Mouse (Mus musculus) midbrain, embryonic 12.5 days (tissue): ENCODE measurements around the gene Smyd4. TPM values are rescaled to one million over a fixed set of nuclear protein-coding genes. Genes with fewer than 3 reads are reported as not detected.

ENCODE experiments used
- ATAC-seq: fragments of 200-750 bp; cut with Nextera tagmentation; 2 replicates; pipeline ENCODE4 v1.8.0; 2017; ENCODE audit warnings: low read depth, moderate TSS enrichment, moderate library complexity; ENCODE audit not compliant: low FRiP score
- H3K27ac ChIP-seq: fragments of 300-500 bp; sonication (generic); replicated peaks from 2 replicates; pipeline ENCODE4 v1.5.1; 2016; ENCODE audit warnings: mild to moderate bottlenecking
- H3K27me3 ChIP-seq: fragments of 300-500 bp; sonication (generic); 2 replicates; pipeline ENCODE4 v1.6.1; 2016; ENCODE audit warnings: mild to moderate bottlenecking
- H3K36me3 ChIP-seq: fragments of 300-500 bp; sonication (generic); 2 replicates; pipeline ENCODE4 v1.6.1; 2016
- H3K4me1 ChIP-seq: fragments of 300-500 bp; sonication (generic); 2 replicates; pipeline ENCODE4 v1.6.1; 2016
- H3K4me2 ChIP-seq: fragments of 300-500 bp; sonication (generic); replicated peaks from 2 replicates; pipeline ENCODE4 v1.6.1; 2016; ENCODE audit warnings: mild to moderate bottlenecking, moderate library complexity
- H3K4me3 ChIP-seq: fragments of 300-500 bp; sonication (generic); 2 replicates; pipeline ENCODE4 v1.5.1; 2016; ENCODE audit warnings: mild to moderate bottlenecking
- H3K9ac ChIP-seq: fragments of 300-500 bp; sonication (generic); replicated peaks from 2 replicates; pipeline ENCODE4 v1.6.1; 2016; ENCODE audit warnings: mild to moderate bottlenecking, moderate library complexity
- H3K9me3 ChIP-seq: fragments of 300-500 bp; sonication (generic); 2 replicates; pipeline ENCODE4 v1.6.1; 2016; ENCODE audit warnings: mild to moderate bottlenecking
- WGBS: fragments of 180-500 bp; shearing (Covaris S2); methylation state at CpG from one replicate; pipeline ENCODE4 v1.1.7; 2016; 5-methylcytosine and 5-hydroxymethylcytosine counted together
- polyA plus RNA-seq: library from polyadenylated mRNA; unstranded; fragments of >200 nt; fragmentation: Nextera tagmentation; extraction: Ambion mirVana; gene quantifications from 2 replicates; pipeline ENCODE4 v1.2.1, GENCODE M21; 2016

Gene Smyd4
- polyA plus RNA-seq: 16.3 and 16.6 TPM in 2 replicates

DNA sequence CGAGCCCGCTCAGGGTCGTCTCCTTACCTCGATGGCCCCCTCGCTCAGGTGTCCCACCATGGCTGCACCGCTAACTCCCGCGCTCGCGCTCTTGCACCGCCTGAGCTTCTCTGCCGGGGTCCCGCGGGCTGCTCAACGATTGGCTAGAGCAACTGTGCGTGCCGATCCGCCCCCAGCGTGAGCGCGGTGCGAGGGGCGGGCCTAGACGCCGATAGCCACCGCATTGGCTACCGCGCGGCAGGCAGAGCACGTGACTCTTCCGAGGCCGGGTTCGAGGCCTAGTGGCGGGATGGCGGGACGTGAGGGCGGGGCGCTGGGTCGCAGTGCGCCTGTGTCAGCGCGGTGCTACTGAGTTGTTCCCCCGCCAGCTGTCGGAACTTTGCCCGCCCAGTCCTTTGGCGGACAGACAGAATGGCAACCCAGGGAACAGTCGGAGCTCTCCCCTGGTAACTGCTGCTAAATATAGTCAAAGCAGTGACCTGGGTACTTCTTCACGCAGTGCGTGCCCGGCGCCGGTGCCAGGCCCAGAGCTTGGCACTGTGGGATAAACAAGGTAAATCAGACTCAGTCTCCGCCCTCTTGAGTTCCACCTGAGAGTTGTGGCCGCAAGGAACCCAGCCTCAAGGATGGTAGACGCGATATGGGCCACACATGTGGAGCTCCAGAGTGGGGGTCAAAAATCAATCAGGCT, at the start of gene Smyd4, which contains the start of gene Rpa1:
Gene Smyd4 (plus strand): TSS at position 235 of the 691 bp plus-strand sequence.
Gene Rpa1 (minus strand): TSS at position 126 of the 691 bp plus-strand sequence.
- peak; percentile 100 for ATAC-seq
- Histone ChIP-seq H3K4me2 (peak within 1 kb of the TSS; percentile 95), H3K36me3 (no peaks in the 10 kb centered on the region), H3K27me3 (no peaks in the 10 kb centered on the region), H3K27ac (peak within 1 kb of the TSS; percentile 25; the same call in 1 of the 2 replicates), H3K4me1 (peaks cover 20% of the 10 kb centered on the region), H3K9me3 (no peaks in the 10 kb centered on the region), H3K4me3 (peak within 1 kb of the TSS; percentile 75), H3K9ac (peak within 1 kb of the TSS; percentile 75)
- under 1% methylated on average over 55 of the region's 56 CpGs for WGBS

DNA sequence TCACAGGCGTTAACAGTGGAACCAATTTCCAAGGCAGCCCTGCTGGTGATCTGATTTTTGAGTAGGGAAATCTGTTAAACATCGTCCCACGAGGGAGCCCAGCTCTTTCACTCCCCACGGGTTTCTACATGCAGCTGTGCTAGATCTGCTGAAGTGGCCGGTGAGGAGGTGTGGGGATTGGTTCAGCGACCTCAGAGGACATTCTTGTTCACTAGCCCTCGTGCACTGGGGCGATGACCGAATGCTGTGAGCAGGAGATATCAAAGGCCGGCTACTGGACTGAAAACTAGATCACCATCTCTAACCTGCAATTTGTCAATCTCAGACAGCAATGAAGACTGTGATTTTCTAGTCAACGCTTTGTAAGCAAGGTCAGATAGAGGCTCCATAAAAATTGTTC, 49.7 kb upstream of the Smyd4 start:
- 52% methylated on average over 11 of the region's 11 CpGs for WGBS
- Histone ChIP-seq H3K9me3 (no peaks in the 10 kb centered on the region), H3K36me3 (peaks cover 32% of the 10 kb centered on the region), H3K27ac (0 out of 2 replicates have a peak overlapping the region, but pooled peaks have one; percentile 0), H3K4me1 (peaks cover 23% of the 10 kb centered on the region), H3K4me2 (no peak overlapping the region), H3K4me3 (no peak overlapping the region), H3K9ac (no peak overlapping the region), H3K27me3 (0 out of 2 replicates have a peak, but pooled peaks cover under 1% of the 10 kb centered on the region)
- no peak for ATAC-seq

GRCm38 (mm10) chr11:75299786-75300185, 48.4 kb upstream of the Smyd4 start:
- Histone ChIP-seq H3K9ac (no peak overlapping the region), H3K4me2 (no peak overlapping the region), H3K27me3 (no peaks in the 10 kb centered on the region), H3K4me3 (no peak overlapping the region), H3K4me1 (peaks cover 11% of the 10 kb centered on the region), H3K36me3 (peaks cover 32% of the 10 kb centered on the region), H3K27ac (peak overlapping the region; percentile 27), H3K9me3 (no peaks in the 10 kb centered on the region)
- 81% methylated on average over 10 of the region's 10 CpGs for WGBS
- ATAC-seq: no peak

GRCm38 (mm10) chr11:75300954-75301353, 47.3 kb upstream of the Smyd4 start:
- ATAC-seq: no peak
- H3K4me2 ChIP-seq: no peak overlapping the region
- H3K36me3 ChIP-seq: peaks cover 42% of the 10 kb centered on the region
- H3K27me3 ChIP-seq: no peaks in the 10 kb centered on the region
- no peak overlapping the region for H3K9ac ChIP-seq
- 89% methylated on average over 9 of the region's 9 CpGs for WGBS
- peak overlapping the region; percentile 30; the same call in 1 of the 2 replicates for H3K27ac ChIP-seq
- no peaks in the 10 kb centered on the region for H3K9me3 ChIP-seq
- H3K4me3 ChIP-seq: no peak overlapping the region
- peaks cover 11% of the 10 kb centered on the region for H3K4me1 ChIP-seq

- H3K4me1 ChIP-seq: peaks cover 2% of the 10 kb centered on the region; the same call in 1 of the 2 replicates
- H3K4me2 ChIP-seq: no peak overlapping the region
- no peak for ATAC-seq
- H3K9me3 ChIP-seq: no peaks in the 10 kb centered on the region
- peaks cover 75% of the 10 kb centered on the region for H3K36me3 ChIP-seq
- 84% methylated on average over 9 of the region's 9 CpGs for WGBS
- H3K4me3 ChIP-seq: no peak overlapping the region
- no peak overlapping the region for H3K27ac ChIP-seq
- H3K9ac ChIP-seq: no peak overlapping the region
- no peaks in the 10 kb centered on the region for H3K27me3 ChIP-seq
Measured at GRCm38 (mm10) chr11:75304797-75305196, 43.4 kb upstream of the Smyd4 start.

DNA sequence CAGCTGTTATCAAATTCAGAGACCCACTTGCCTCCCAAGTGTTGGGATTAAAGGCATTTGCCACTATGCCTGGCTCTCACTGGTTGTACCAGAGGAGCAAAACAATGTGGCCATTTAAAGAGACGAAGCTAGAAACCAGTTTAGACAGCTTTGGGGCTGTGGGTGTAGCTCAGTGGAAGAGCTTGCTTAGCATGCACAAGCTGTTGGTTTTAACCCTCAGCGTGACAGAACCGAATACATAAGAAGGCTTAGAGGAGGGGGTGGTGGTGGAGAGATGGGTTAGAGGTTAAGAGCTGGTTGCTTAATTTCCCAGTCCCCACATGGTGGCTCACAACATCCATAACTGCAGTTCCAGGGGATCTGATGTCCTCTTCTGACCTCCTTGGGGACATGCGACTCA, 39.6 kb upstream of the Smyd4 start:
- Histone ChIP-seq H3K4me3 (no peak overlapping the region), H3K9ac (no peak overlapping the region), H3K27me3 (no peaks in the 10 kb centered on the region), H3K36me3 (peaks cover 69% of the 10 kb centered on the region), H3K4me2 (no peak overlapping the region), H3K4me1 (no peaks in the 10 kb centered on the region), H3K27ac (0 out of 2 replicates have a peak overlapping the region, but pooled peaks have one; percentile 4), H3K9me3 (no peaks in the 10 kb centered on the region)
- ATAC-seq: no peak
- WGBS: 81% methylated on average over 4 of the region's 4 CpGs

DNA sequence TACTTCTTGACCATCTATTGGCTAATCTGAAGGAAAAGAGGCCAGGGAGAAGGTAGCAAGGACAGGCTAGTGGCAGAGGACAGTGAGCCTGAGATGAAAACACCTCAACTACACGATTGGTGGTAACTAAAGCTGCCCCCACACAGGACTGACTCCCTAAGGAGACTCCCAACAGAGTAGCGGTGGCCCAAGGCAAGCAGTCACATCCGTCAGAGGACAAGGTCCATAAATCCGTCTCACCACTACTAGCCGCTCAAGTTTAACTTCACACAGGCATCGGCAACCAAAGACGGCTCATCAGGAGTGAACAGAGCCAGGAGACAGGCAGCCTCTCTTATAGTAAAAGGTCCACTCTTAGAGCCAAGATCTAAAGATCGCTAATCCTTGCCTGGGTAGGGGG, 37.4 kb upstream of the Smyd4 start:
- Histone ChIP-seq H3K36me3 (peaks cover 74% of the 10 kb centered on the region), H3K4me2 (no peak overlapping the region), H3K9me3 (no peaks in the 10 kb centered on the region), H3K9ac (no peak overlapping the region), H3K4me1 (no peaks in the 10 kb centered on the region), H3K27ac (no peak overlapping the region), H3K27me3 (no peaks in the 10 kb centered on the region), H3K4me3 (no peak overlapping the region)
- no peak for ATAC-seq
- WGBS: 85% methylated on average over 8 of the region's 8 CpGs

GRCm38 (mm10) chr11:75311751-75312150, 36.5 kb upstream of the Smyd4 start:
- H3K27me3 ChIP-seq: no peaks in the 10 kb centered on the region
- ATAC-seq: no peak
- H3K9ac ChIP-seq: no peak overlapping the region
- 95% methylated on average over 6 of the region's 6 CpGs for WGBS
- H3K27ac ChIP-seq: no peak overlapping the region
- H3K9me3 ChIP-seq: no peaks in the 10 kb centered on the region
- no peak overlapping the region for H3K4me2 ChIP-seq
- no peaks in the 10 kb centered on the region for H3K4me1 ChIP-seq
- no peak overlapping the region for H3K4me3 ChIP-seq
- H3K36me3 ChIP-seq: peaks cover 71% of the 10 kb centered on the region

DNA sequence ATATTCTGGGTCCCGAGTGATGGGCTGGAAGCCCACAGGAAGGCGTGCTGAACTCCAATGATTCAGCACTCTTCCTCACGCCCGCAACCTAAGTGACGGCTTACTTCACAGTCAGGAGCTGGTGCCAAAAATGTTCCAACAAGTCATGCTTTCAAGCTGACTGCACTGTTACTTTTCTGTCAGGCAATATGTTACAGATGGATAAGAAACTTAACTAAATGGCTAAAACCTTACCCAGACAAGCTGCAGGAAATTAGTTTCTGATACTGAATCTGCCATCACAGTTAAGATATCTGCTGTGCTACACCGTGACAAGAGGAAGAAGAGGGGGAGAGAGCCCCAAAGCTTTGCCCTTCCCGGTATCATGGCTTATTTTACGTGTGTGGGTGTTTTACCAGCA, 34.4 kb upstream of the Smyd4 start:
- no peak for ATAC-seq
- H3K36me3 ChIP-seq: peaks cover 57% of the 10 kb centered on the region
- 93% methylated on average over 8 of the region's 8 CpGs for WGBS

DNA sequence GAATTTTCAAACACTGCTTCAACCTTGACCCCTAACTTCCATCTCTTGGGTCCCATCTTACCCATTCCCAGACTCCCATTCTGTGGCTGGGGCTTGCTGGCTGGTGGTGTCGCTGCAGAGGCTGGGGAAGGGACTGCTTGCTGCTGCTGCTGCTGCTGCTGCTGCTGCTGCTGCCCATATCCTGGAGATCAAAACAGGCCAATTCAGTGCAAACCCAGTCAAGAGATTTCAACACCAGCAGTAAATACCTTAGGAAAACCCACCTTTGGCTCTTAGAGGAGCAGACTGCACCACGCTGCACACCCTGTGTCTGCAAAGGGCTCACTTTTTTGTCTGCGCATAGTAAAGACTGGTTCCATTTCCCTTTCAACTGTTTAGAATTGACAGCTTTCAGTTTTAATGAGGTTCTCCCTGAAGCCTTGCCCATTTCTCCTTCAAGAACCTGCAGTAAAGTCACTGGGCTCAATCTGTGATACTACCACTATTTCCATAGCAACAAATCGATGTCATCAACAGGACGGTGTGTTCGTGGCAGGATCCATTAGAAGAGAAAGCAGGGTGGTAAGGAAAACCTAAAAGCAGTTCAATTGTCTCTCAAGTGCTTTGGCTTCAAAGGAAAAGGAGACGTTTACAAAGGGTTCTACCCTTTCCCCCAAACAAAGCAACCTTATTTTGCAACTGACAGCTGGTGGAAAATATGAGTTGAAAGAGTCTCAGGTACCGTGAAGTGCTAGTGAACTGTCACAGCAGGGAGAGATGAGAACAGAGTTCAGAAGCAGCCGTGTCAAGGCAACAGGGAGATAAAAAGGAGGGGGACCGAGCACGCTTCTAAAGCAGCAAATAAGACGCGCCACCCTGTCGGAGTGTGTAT, 29.6 kb upstream of the Smyd4 start:
- 65% methylated on average over 14 of the region's 14 CpGs for WGBS
- H3K4me2 ChIP-seq: no peak overlapping the region
- no peak for ATAC-seq
- H3K27ac ChIP-seq: 0 out of 2 replicates have a peak overlapping the region, but pooled peaks have one; percentile 35
- H3K4me3 ChIP-seq: no peak overlapping the region
- H3K9me3 ChIP-seq: no peaks in the 10 kb centered on the region
- H3K4me1 ChIP-seq: 0 out of 2 replicates have a peak, but pooled peaks cover 3% of the 10 kb centered on the region
- H3K27me3 ChIP-seq: no peaks in the 10 kb centered on the region
- peaks cover 26% of the 10 kb centered on the region for H3K36me3 ChIP-seq
- H3K9ac ChIP-seq: no peak overlapping the region

More for the DNA sequence above, 34.4 kb upstream of the Smyd4 start:
- no peaks in the 10 kb centered on the region for H3K9me3 ChIP-seq
- no peak overlapping the region for H3K4me3 ChIP-seq
- H3K4me1 ChIP-seq: no peaks in the 10 kb centered on the region
- H3K27ac ChIP-seq: no peak overlapping the region
- no peaks in the 10 kb centered on the region for H3K27me3 ChIP-seq
- H3K4me2 ChIP-seq: no peak overlapping the region
- no peak overlapping the region for H3K9ac ChIP-seq

- Histone ChIP-seq H3K9ac (no peak overlapping the region), H3K9me3 (no peaks in the 10 kb centered on the region), H3K27me3 (no peaks in the 10 kb centered on the region), H3K4me1 (0 out of 2 replicates have a peak, but pooled peaks cover 3% of the 10 kb centered on the region), H3K4me3 (no peak overlapping the region), H3K4me2 (no peak overlapping the region), H3K27ac (no peak overlapping the region), H3K36me3 (peaks cover 20% of the 10 kb centered on the region)
- WGBS: 64% methylated on average over 5 of the region's 5 CpGs
- ATAC-seq: no peak
Measured at GRCm38 (mm10) chr11:75319246-75319645, 29.0 kb upstream of the Smyd4 start.

GRCm38 (mm10) chr11:75323326-75323737, 24.9 kb upstream of the Smyd4 start:
- H3K9ac ChIP-seq: no peak overlapping the region
- H3K27ac ChIP-seq: no peak overlapping the region
- no peak for ATAC-seq
- no peak overlapping the region for H3K4me2 ChIP-seq
- H3K4me3 ChIP-seq: no peak overlapping the region
- peaks cover 18% of the 10 kb centered on the region for H3K36me3 ChIP-seq
- no peaks in the 10 kb centered on the region for H3K9me3 ChIP-seq
- H3K4me1 ChIP-seq: 0 out of 2 replicates have a peak, but pooled peaks cover 3% of the 10 kb centered on the region
- WGBS: 78% methylated on average over 8 of the region's 8 CpGs
- no peaks in the 10 kb centered on the region for H3K27me3 ChIP-seq
